Mouse (Mus musculus): Measurements from ENCODE around the gene Dstn.

DNA sequence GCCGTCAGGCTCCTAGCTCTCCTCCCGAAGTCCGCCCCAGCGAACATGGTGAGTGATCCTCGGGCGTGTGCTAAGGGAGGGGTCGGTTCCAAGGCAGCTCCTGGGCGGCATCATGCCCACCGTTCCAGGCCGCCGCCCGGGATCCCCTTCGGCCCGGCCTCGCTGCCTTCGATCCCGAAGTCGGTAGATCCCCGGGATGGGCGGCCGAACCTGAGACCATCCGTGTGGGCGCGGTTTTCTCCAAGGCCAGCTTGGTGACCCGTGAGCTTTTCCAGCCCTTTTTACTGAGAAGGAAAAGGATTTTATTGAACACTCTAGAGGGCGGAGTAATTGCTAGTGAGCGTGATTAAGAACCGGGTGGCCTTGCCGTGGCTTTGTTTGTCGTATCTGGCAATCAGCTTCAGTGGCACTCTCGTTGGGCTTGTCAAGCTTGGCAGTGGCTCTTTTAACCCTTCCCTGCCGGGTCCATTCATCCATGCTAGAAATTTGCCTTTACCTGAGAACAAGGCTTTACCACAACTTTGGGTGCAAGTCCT lies 548 bp downstream of the Dstn start:
- TF ChIP-seq USF1 (IDR thresholded peaks at IDR 0.05; ENCODE audit: low read depth) (no peak), POLR2A (IDR thresholded peaks at IDR 0.05; ENCODE audit: insufficient read length, low read depth) (no peak), SRF (IDR thresholded peaks at IDR 0.05; ENCODE audit: control insufficient read depth, insufficient read length, low read depth) (no peak), MYOD1 (IDR thresholded peaks at IDR 0.05; ENCODE audit: control insufficient read depth in 1 of 3, insufficient read length in 2 of 3, low read depth in 2 of 3) (no peak), REST (IDR thresholded peaks at IDR 0.05; ENCODE audit: insufficient read depth, insufficient read length) (no peak), MAX (IDR thresholded peaks at IDR 0.05; ENCODE audit: low read depth) (no peak)
